Mouse (Mus musculus): ENCODE data around the gene Gm2a. TPM values are rescaled to one million over a fixed set of nuclear protein-coding genes. Genes with fewer than 3 reads are reported as not detected.
A peak's percentile ranks its signal among the peaks of the same experiment; 100 is the strongest.

The Gm2a gene
- polyA plus RNA-seq, 1 experiment from 2014 or later = 13.9 TPM

DNA sequence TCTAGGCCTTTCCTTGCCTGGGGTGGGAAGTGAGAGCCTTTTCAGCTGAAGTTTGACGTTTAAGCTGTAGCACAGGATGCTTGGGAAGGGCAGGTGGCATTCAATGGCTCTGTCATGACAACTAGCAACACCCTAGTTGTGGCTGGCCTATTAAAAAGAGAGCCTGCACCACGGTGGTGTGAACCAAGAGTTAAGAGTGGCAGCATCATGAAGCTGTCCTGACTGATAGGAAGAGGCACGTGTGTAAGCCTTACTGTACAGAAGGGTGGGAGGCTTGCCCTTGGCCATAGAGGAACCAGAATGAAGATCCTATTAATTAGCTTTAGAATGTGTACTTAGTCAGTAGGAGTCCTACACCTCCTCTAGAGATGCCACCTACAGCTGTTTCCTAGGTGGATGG, 30.5 kb downstream of the Gm2a start:
- 68% methylated on average over 3 of the region's 3 CpGs for WGBS
- Histone ChIP-seq H3K9ac (ENCODE audit: low read depth, low read length) (no peak overlapping the region), H3K4me3 (ENCODE audit: low read depth, low read length) (no peak overlapping the region), H3K36me3 (ENCODE audit: control insufficient read depth, insufficient read depth, low read length) (no peaks in the 10 kb centered on the region), H3K4me2 (no peak overlapping the region), H3K9me3 (ENCODE audit: control insufficient read depth, low read length) (no peaks in the 10 kb centered on the region), H3K4me1 (replicated peaks; ENCODE audit: control insufficient read depth, insufficient read depth, low read length) (peaks cover 5% of the 10 kb centered on the region), H3K27ac (ENCODE audit: low read depth, low read length) (no peak overlapping the region), H3K27me3 (replicated peaks; ENCODE audit: control insufficient read depth, insufficient read depth, low read length) (no peaks in the 10 kb centered on the region)
- DNase-seq (ENCODE audit: low spot score) = no peak
- no peak for ATAC-seq (replicated peaks; ENCODE audit: low FRiP score)

GRCm38 (mm10) chr11:55131077-55131742, 33.3 kb downstream of the Gm2a start:
- Histone ChIP-seq H3K9ac (ENCODE audit: low read depth, low read length) (no peak overlapping the region), H3K27ac (ENCODE audit: low read depth, low read length) (no peak overlapping the region), H3K4me2 (no peak overlapping the region), H3K4me1 (replicated peaks; ENCODE audit: control insufficient read depth, insufficient read depth, low read length) (peaks cover 3% of the 10 kb centered on the region), H3K27me3 (replicated peaks; ENCODE audit: control insufficient read depth, insufficient read depth, low read length) (no peaks in the 10 kb centered on the region), H3K4me3 (ENCODE audit: low read depth, low read length) (no peak overlapping the region), H3K9me3 (ENCODE audit: control insufficient read depth, low read length) (no peaks in the 10 kb centered on the region), H3K36me3 (ENCODE audit: control insufficient read depth, insufficient read depth, low read length) (no peaks in the 10 kb centered on the region)
- ATAC-seq (replicated peaks; ENCODE audit: low FRiP score) = peak; percentile 86
- WGBS = 57% methylated on average over 11 of the region's 11 CpGs
- DNase-seq (ENCODE audit: low spot score) = no peak

DNA sequence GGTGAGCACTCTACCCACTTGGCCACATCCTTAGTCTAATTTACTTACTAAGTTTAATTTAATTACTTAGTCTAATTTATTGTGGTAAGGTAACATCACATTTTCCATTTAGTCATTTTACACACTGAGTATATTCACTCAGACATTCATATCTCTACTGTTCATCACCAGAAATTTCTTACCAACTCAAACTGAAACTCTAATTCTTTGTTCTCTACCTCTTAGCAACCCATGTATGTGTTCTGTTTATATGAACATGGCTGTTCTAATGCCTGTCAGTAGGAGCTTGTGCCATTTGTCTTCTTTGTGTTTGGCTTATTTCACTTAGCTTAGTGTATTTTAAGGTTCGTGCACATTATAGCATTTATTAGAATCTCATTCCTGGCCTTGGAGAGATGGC, 34.0 kb downstream of the Gm2a start:
- no peak overlapping the region for H3K4me3 ChIP-seq (ENCODE audit: low read depth, low read length)
- DNase-seq (ENCODE audit: low spot score) (no peak), ATAC-seq (replicated peaks; ENCODE audit: low FRiP score) (no peak)
- no peak overlapping the region for H3K4me2 ChIP-seq
- no peaks in the 10 kb centered on the region for H3K27me3 ChIP-seq (replicated peaks; ENCODE audit: control insufficient read depth, insufficient read depth, low read length)
- no peaks in the 10 kb centered on the region for H3K9me3 ChIP-seq (ENCODE audit: control insufficient read depth, low read length)
- no peak overlapping the region for H3K9ac ChIP-seq (ENCODE audit: low read depth, low read length)
- WGBS = 92% methylated on average over 1 of the region's 1 CpGs
- peaks cover 3% of the 10 kb centered on the region for H3K4me1 ChIP-seq (replicated peaks; ENCODE audit: control insufficient read depth, insufficient read depth, low read length)
- H3K36me3 ChIP-seq (ENCODE audit: control insufficient read depth, insufficient read depth, low read length) = no peaks in the 10 kb centered on the region
- no peak overlapping the region for H3K27ac ChIP-seq (ENCODE audit: low read depth, low read length)

GRCm38 (mm10) chr11:55133204-55133603, 35.3 kb downstream of the Gm2a start:
- H3K9ac ChIP-seq (ENCODE audit: low read depth, low read length) = no peak overlapping the region
- 75% methylated on average over 1 of the region's 1 CpGs for WGBS
- DNase-seq (ENCODE audit: low spot score) (no peak), ATAC-seq (replicated peaks; ENCODE audit: low FRiP score) (no peak)
- no peak overlapping the region for H3K4me2 ChIP-seq
- peaks cover 3% of the 10 kb centered on the region; the same call in 1 of the 2 replicates for H3K4me1 ChIP-seq (replicated peaks; ENCODE audit: control insufficient read depth, insufficient read depth, low read length)
- H3K27ac ChIP-seq (ENCODE audit: low read depth, low read length) = no peak overlapping the region
- H3K27me3 ChIP-seq (replicated peaks; ENCODE audit: control insufficient read depth, insufficient read depth, low read length) = no peaks in the 10 kb centered on the region
- H3K36me3 ChIP-seq (ENCODE audit: control insufficient read depth, insufficient read depth, low read length) = no peaks in the 10 kb centered on the region
- no peaks in the 10 kb centered on the region for H3K9me3 ChIP-seq (ENCODE audit: control insufficient read depth, low read length)
- no peak overlapping the region for H3K4me3 ChIP-seq (ENCODE audit: low read depth, low read length)

GRCm38 (mm10) chr11:55134407-55134806, 36.5 kb downstream of the Gm2a start:
- ATAC-seq (replicated peaks; ENCODE audit: low FRiP score) (no peak), DNase-seq (ENCODE audit: low spot score) (no peak)
- H3K4me2 ChIP-seq = no peak overlapping the region
- no peak overlapping the region for H3K27ac ChIP-seq (ENCODE audit: low read depth, low read length)
- H3K27me3 ChIP-seq (replicated peaks; ENCODE audit: control insufficient read depth, insufficient read depth, low read length) = no peaks in the 10 kb centered on the region
- H3K4me3 ChIP-seq (ENCODE audit: low read depth, low read length) = no peak overlapping the region
- 86% methylated on average over 1 of the region's 1 CpGs for WGBS
- H3K4me1 ChIP-seq (replicated peaks; ENCODE audit: control insufficient read depth, insufficient read depth, low read length) = peaks cover 3% of the 10 kb centered on the region; the same call in 1 of the 2 replicates
- no peak overlapping the region for H3K9ac ChIP-seq (ENCODE audit: low read depth, low read length)
- H3K36me3 ChIP-seq (ENCODE audit: control insufficient read depth, insufficient read depth, low read length) = no peaks in the 10 kb centered on the region
- H3K9me3 ChIP-seq (ENCODE audit: control insufficient read depth, low read length) = no peaks in the 10 kb centered on the region

DNA sequence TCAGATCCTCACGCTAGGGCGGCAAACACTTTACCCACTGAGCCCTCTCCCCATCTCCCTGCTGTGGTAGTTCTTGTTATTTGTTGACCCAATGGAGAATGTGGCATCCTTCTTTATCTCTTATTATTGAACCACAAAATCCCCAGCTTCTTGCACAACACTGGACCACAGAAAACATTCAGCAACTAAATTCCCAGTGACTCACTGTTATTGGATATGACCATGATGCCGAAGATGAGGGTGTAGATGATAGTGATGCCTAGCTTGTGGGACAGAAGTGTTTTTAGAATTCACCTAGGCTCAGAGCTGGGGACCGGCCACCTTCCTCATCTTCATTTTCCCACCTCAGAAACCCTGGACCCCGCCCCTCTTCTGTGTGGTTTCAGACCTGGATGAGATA, 37.0 kb downstream of the Gm2a start:
- Histone ChIP-seq H3K36me3 (ENCODE audit: control insufficient read depth, insufficient read depth, low read length) (no peaks in the 10 kb centered on the region), H3K4me3 (ENCODE audit: low read depth, low read length) (no peak overlapping the region), H3K4me1 (replicated peaks; ENCODE audit: control insufficient read depth, insufficient read depth, low read length) (peaks cover 3% of the 10 kb centered on the region; the same call in 1 of the 2 replicates), H3K27me3 (replicated peaks; ENCODE audit: control insufficient read depth, insufficient read depth, low read length) (no peaks in the 10 kb centered on the region), H3K9ac (ENCODE audit: low read depth, low read length) (no peak overlapping the region), H3K9me3 (ENCODE audit: control insufficient read depth, low read length) (no peaks in the 10 kb centered on the region), H3K4me2 (no peak overlapping the region), H3K27ac (ENCODE audit: low read depth, low read length) (no peak overlapping the region)
- 82% methylated on average over 5 of the region's 5 CpGs for WGBS
- ATAC-seq (replicated peaks; ENCODE audit: low FRiP score) (no peak), DNase-seq (ENCODE audit: low spot score) (no peak)

- no peaks in the 10 kb centered on the region for H3K27me3 ChIP-seq (replicated peaks; ENCODE audit: control insufficient read depth, insufficient read depth, low read length)
- 77% methylated on average over 15 of the region's 15 CpGs for WGBS
- no peak overlapping the region for H3K4me2 ChIP-seq
- no peak for ATAC-seq (replicated peaks; ENCODE audit: low FRiP score)
- no peaks in the 10 kb centered on the region for H3K9me3 ChIP-seq (ENCODE audit: control insufficient read depth, low read length)
- H3K36me3 ChIP-seq (ENCODE audit: control insufficient read depth, insufficient read depth, low read length) = no peaks in the 10 kb centered on the region
- H3K4me1 ChIP-seq (replicated peaks; ENCODE audit: control insufficient read depth, insufficient read depth, low read length) = no peaks in the 10 kb centered on the region
- H3K4me3 ChIP-seq (ENCODE audit: low read depth, low read length) = no peak overlapping the region
- no peak for DNase-seq (ENCODE audit: low spot score)
- H3K27ac ChIP-seq (ENCODE audit: low read depth, low read length) = no peak overlapping the region
- H3K9ac ChIP-seq (ENCODE audit: low read depth, low read length) = no peak overlapping the region
Measured at GRCm38 (mm10) chr11:55136770-55137547, 39.0 kb downstream of the Gm2a start.

- Histone ChIP-seq H3K4me1 (replicated peaks; ENCODE audit: control insufficient read depth, insufficient read depth, low read length) (no peaks in the 10 kb centered on the region), H3K4me3 (ENCODE audit: low read depth, low read length) (no peak overlapping the region), H3K27me3 (replicated peaks; ENCODE audit: control insufficient read depth, insufficient read depth, low read length) (no peaks in the 10 kb centered on the region), H3K9me3 (ENCODE audit: control insufficient read depth, low read length) (no peaks in the 10 kb centered on the region), H3K27ac (ENCODE audit: low read depth, low read length) (no peak overlapping the region), H3K9ac (ENCODE audit: low read depth, low read length) (no peak overlapping the region), H3K36me3 (ENCODE audit: control insufficient read depth, insufficient read depth, low read length) (no peaks in the 10 kb centered on the region), H3K4me2 (no peak overlapping the region)
- ATAC-seq (replicated peaks; ENCODE audit: low FRiP score) (no peak), DNase-seq (ENCODE audit: low spot score) (no peak)
Measured at GRCm38 (mm10) chr11:55137646-55138045, 39.7 kb downstream of the Gm2a start.

DNA sequence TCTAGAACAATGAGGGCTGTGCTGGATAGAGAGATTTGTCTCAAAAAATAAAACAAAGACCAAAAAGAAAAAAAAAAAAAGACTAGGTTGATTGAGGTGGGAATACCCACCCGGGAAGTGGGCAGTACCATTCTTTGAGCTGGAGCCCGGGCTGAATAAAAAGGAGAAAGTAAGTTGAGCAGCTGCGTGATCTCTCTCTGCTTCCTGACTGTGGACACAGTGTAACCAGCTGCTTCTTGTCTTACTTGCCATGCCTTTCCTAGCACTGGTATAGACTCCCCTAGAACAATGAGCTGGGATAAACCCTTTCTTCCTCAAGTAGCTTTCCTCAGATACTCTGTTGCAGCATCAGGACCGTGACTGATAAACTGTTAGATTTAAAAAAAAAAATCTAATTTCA, 43.6 kb downstream of the Gm2a start:
- no peaks in the 10 kb centered on the region for H3K4me1 ChIP-seq (replicated peaks; ENCODE audit: control insufficient read depth, insufficient read depth, low read length)
- H3K27me3 ChIP-seq (replicated peaks; ENCODE audit: control insufficient read depth, insufficient read depth, low read length) = no peaks in the 10 kb centered on the region
- H3K9me3 ChIP-seq (ENCODE audit: control insufficient read depth, low read length) = no peaks in the 10 kb centered on the region
- no peaks in the 10 kb centered on the region for H3K36me3 ChIP-seq (ENCODE audit: control insufficient read depth, insufficient read depth, low read length)
- ATAC-seq (replicated peaks; ENCODE audit: low FRiP score) = no peak
- H3K27ac ChIP-seq (ENCODE audit: low read depth, low read length) = no peak overlapping the region
- no peak for DNase-seq (ENCODE audit: low spot score)
- H3K9ac ChIP-seq (ENCODE audit: low read depth, low read length) = no peak overlapping the region
- WGBS = 77% methylated on average over 4 of the region's 4 CpGs
- no peak overlapping the region for H3K4me2 ChIP-seq
- H3K4me3 ChIP-seq (ENCODE audit: low read depth, low read length) = no peak overlapping the region

All from liver, embryonic 11.5 days (tissue).